Mouse (Mus musculus) erythroblast, embryonic 14.5 days (primary cell): Measurements from ENCODE around the gene Cnn1.

Source experiments
- GATA1 ChIP-seq: IDR thresholded peaks from 2 replicates; pipeline ENCODE4 v1.6.1; 2012; ENCODE audit warnings: low read length, inconsistent platforms, mixed read lengths
- TAL1 ChIP-seq: IDR thresholded peaks from 3 replicates; pipeline ENCODE4 v1.6.1; 2012; ENCODE audit warnings: low read length, inconsistent platforms, mixed read lengths

GRCm38 (mm10) chr9:22132220-22132619, 33.2 kb downstream of the Cnn1 start:
- no peak for TF ChIP-seq TAL1
- TF ChIP-seq GATA1 = no peak
